In genomic region chr4:117019206-117020134, GRCm38 (mm10) we compare ENCODE assay signal across 7 mouse cellular contexts. TPM values are rescaled to one million over a fixed set of nuclear protein-coding genes. Genes with fewer than 3 reads are reported as not detected.
DNase-seq lines count a peak whose midpoint lies in the region; ATAC-seq and TF ChIP-seq lines count a peak whose summit lies in the region.

Gene Eif2b3, plus strand, starts transcription at chr4:117019402.

- peak within 1 kb of the TSS; percentile 62 for H3K4me2 ChIP-seq in embryonic facial prominence, embryonic 11.5 days (ENCODE audit: low read depth, low read length)
- H3K4me2 ChIP-seq in limb, embryonic 12.5 days, result peak within 1 kb of the TSS; percentile 74
- H3K4me2 ChIP-seq in midbrain, embryonic 15.5 days, result peak within 1 kb of the TSS; percentile 69

- peak within 1 kb of the TSS; percentile 88 for H3K9ac ChIP-seq in embryonic facial prominence, embryonic 11.5 days (replicated peaks; ENCODE audit: low read length)
- H3K9ac ChIP-seq in limb, embryonic 12.5 days (replicated peaks), result peak within 1 kb of the TSS; percentile 85
- H3K9ac ChIP-seq in midbrain, embryonic 15.5 days, result peak within 1 kb of the TSS; percentile 71

- no peaks in the 10 kb centered on the region; the same call in 1 of the 2 replicates for H3K36me3 ChIP-seq in embryonic facial prominence, embryonic 11.5 days (replicated peaks; ENCODE audit: control insufficient read depth, insufficient read depth, low read depth, low read length)
- no peaks in the 10 kb centered on the region for H3K36me3 ChIP-seq in kidney, adult 2 months (ENCODE audit: control insufficient read depth, insufficient read depth, low read length)
- H3K36me3 ChIP-seq in limb, embryonic 12.5 days, result peaks cover 23% of the 10 kb centered on the region
- H3K36me3 ChIP-seq in midbrain, embryonic 15.5 days (replicated peaks), result no peaks in the 10 kb centered on the region; the same call in 1 of the 2 replicates
- H3K36me3 ChIP-seq in spleen, adult 2 months (ENCODE audit: control insufficient read depth, insufficient read depth, low read length), result peaks cover 8% of the 10 kb centered on the region

- peak; percentile 95 for DNase-seq in adrenal gland, postnatal 14 days
- peak; percentile 96 for DNase-seq in embryonic facial prominence, embryonic 11.5 days (ENCODE audit: low spot score)
- DNase-seq in heart, adult 11 months, result peak; percentile 99
- DNase-seq in kidney, adult 2 months, result peak; percentile 93
- peak; percentile 72 to 88 for DNase-seq in spleen, adult 2 months (ENCODE audit: low read depth in 1 of 2, low spot score in 2 of 2)

- H3K9me3 ChIP-seq in embryonic facial prominence, embryonic 11.5 days (replicated peaks; ENCODE audit: control insufficient read depth, low read length), result no peaks in the 10 kb centered on the region
- H3K9me3 ChIP-seq in limb, embryonic 12.5 days, result no peaks in the 10 kb centered on the region
- no peaks in the 10 kb centered on the region for H3K9me3 ChIP-seq in midbrain, embryonic 15.5 days

- H3K4me1 ChIP-seq in embryonic facial prominence, embryonic 11.5 days (ENCODE audit: control insufficient read depth, insufficient read depth, low read length), result peaks cover 4% of the 10 kb centered on the region
- H3K4me1 ChIP-seq in kidney, adult 2 months (ENCODE audit: control insufficient read depth, insufficient read depth, low read length), result no peaks in the 10 kb centered on the region; the same call in 1 of the 2 replicates
- peaks cover 9% of the 10 kb centered on the region for H3K4me1 ChIP-seq in limb, embryonic 12.5 days (replicated peaks)
- H3K4me1 ChIP-seq in midbrain, embryonic 15.5 days, result peaks cover 14% of the 10 kb centered on the region
- no peaks in the 10 kb centered on the region for H3K4me1 ChIP-seq in spleen, adult 2 months (ENCODE audit: control insufficient read depth, insufficient read depth, insufficient read length)

- peak within 1 kb of the TSS; percentile 85 for H3K4me3 ChIP-seq in embryonic facial prominence, embryonic 11.5 days (ENCODE audit: low read depth, low read length)
- H3K4me3 ChIP-seq in kidney, adult 2 months (ENCODE audit: insufficient read depth, low read depth, low read length), result peak within 1 kb of the TSS; percentile 88
- peak within 1 kb of the TSS; percentile 83 for H3K4me3 ChIP-seq in limb, embryonic 12.5 days (replicated peaks)
- H3K4me3 ChIP-seq in midbrain, embryonic 15.5 days, result peak within 1 kb of the TSS; percentile 63
- peak within 1 kb of the TSS; percentile 96 for H3K4me3 ChIP-seq in spleen, adult 2 months (ENCODE audit: extremely low read depth, insufficient read depth, insufficient read length)

- H3K27ac ChIP-seq in embryonic facial prominence, embryonic 11.5 days (replicated peaks; ENCODE audit: low read depth, low read length), result 0 out of 2 replicates have a peak within 1 kb of the TSS, but pooled peaks have one; percentile 28
- no peak within 1 kb of the TSS for H3K27ac ChIP-seq in kidney, adult 2 months (ENCODE audit: insufficient read depth, low read depth, low read length)
- peak within 1 kb of the TSS; percentile 70 for H3K27ac ChIP-seq in limb, embryonic 12.5 days
- peak within 1 kb of the TSS; percentile 63 for H3K27ac ChIP-seq in midbrain, embryonic 15.5 days
- H3K27ac ChIP-seq in spleen, adult 2 months (ENCODE audit: insufficient read depth, low read length), result no peak within 1 kb of the TSS

- ATAC-seq in embryonic facial prominence, embryonic 11.5 days (replicated peaks; ENCODE audit: insufficient number of reproducible peaks, low FRiP score, low TSS enrichment, low read depth), result peak; percentile 91
- peak; percentile 89 for ATAC-seq in limb, embryonic 12.5 days (ENCODE audit: insufficient number of reproducible peaks, insufficient read depth, low FRiP score, low TSS enrichment, low read depth)
- ATAC-seq in midbrain, embryonic 15.5 days (replicated peaks), result peak; percentile 97

- TF ChIP-seq CTCF in kidney, adult 2 months (conservative IDR thresholded peaks at IDR 0.05; ENCODE audit: insufficient read depth, insufficient read length, low read depth, low read length), result no peak
- no peak for TF ChIP-seq CTCF in spleen, adult 2 months (IDR thresholded peaks at IDR 0.05; ENCODE audit: extremely low read depth, insufficient read depth, insufficient read length, insufficient replicate concordance)

- H3K27me3 ChIP-seq in embryonic facial prominence, embryonic 11.5 days (ENCODE audit: control insufficient read depth, insufficient read depth, low read length), result no peaks in the 10 kb centered on the region
- H3K27me3 ChIP-seq in kidney, adult 2 months (replicated peaks; ENCODE audit: control insufficient read depth, insufficient read depth, low read length), result no peaks in the 10 kb centered on the region
- H3K27me3 ChIP-seq in limb, embryonic 12.5 days, result no peaks in the 10 kb centered on the region
- no peaks in the 10 kb centered on the region for H3K27me3 ChIP-seq in midbrain, embryonic 15.5 days (replicated peaks)
- H3K27me3 ChIP-seq in spleen, adult 2 months (ENCODE audit: control insufficient read depth, insufficient read depth, low read length), result no peaks in the 10 kb centered on the region

- under 1% methylated on average over 61 of the region's 61 CpGs for WGBS in embryonic facial prominence, embryonic 11.5 days
- under 1% methylated on average over 61 of the region's 61 CpGs for WGBS in kidney, adult 2 months
- WGBS in limb, embryonic 12.5 days, result under 1% methylated on average over 61 of the region's 61 CpGs
- under 1% methylated on average over 61 of the region's 61 CpGs for WGBS in midbrain, embryonic 15.5 days
- under 1% methylated on average over 61 of the region's 61 CpGs for WGBS in spleen, adult 2 months

- TF ChIP-seq POLR2A in kidney, adult 2 months (IDR thresholded peaks at IDR 0.05; ENCODE audit: low read depth, low read length), result peak; percentile 19
- TF ChIP-seq POLR2A in spleen, adult 2 months (IDR thresholded peaks at IDR 0.05; ENCODE audit: low read depth, low read length), result peak; percentile 69

RNA-seq across cellular contexts. Expression of gene Eif2b3, which starts in this region (rescaled TPM):
- total RNA-seq in adrenal gland, postnatal 14 days (2021), result 30.5 and 34.6 TPM in 2 replicates
- polyA plus RNA-seq in embryonic facial prominence, embryonic 11.5 days (2014; fragmentation: Nextera tagmentation; extraction: Ambion mirVana), result 52.0 and 56.3 TPM in 2 replicates
- polyA plus RNA-seq in kidney, adult 2 months (2012; rRNA removed), result 8.0 and 9.2 TPM in 2 replicates
- polyA plus RNA-seq in limb, embryonic 12.5 days (2016; fragmentation: Nextera tagmentation; extraction: Ambion mirVana), result 53.0 and 54.0 TPM in 2 replicates
- polyA plus RNA-seq in midbrain, embryonic 15.5 days (2015; fragmentation: Nextera tagmentation; extraction: Ambion mirVana), result 44.6 and 46.2 TPM in 2 replicates
- 3.6 TPM in 2 replicates for polyA plus RNA-seq in spleen, adult 2 months (2012; rRNA removed)

Comparison
In these comparisons a context has a peak if more than half of its experiments do, and no peak if none do; other contexts are left out.
1. H3K27ac ChIP-seq: peak in embryonic facial prominence, embryonic 11.5 days (single experiment), limb, embryonic 12.5 days (single experiment) and midbrain, embryonic 15.5 days (single experiment); none in kidney, adult 2 months (single experiment) and spleen, adult 2 months (single experiment).
2. Peak in every context shown above with its lines, with median percentiles within 50 percentile points of each other: DNase-seq, ATAC-seq, H3K4me2 ChIP-seq, H3K4me3 ChIP-seq and H3K9ac ChIP-seq.